Mouse (Mus musculus) WW6 (cell line): ENCODE data around the gene Pdia6.

ENCODE experiments used
- DNase-seq: peaks from one replicate; pipeline ENCODE4 v3.0.0-alpha.2; 2013; ENCODE audit warnings: low read depth, low spot score

Pdia6 gene

DNA sequence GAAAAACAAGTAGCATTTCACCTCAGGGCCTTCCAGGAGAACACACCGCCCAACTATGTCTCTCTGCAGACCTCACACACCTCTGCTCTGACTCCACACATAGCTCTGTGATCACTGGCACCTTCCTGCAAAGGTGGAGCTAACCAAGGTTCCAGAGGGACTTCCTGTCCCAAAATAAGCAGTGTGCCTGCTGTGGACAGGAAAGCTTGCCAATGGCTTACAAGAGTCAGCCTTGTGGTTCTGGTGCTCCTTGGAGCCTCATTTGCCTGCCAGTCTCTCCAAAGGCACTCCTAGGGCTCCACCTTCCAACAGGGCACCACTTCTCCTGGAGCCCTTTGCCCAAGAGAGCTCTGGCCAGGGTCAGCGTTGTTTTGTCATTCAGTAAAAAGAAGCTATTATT, 1.5 kb upstream of the Pdia6 start:
- no peak for DNase-seq

DNA sequence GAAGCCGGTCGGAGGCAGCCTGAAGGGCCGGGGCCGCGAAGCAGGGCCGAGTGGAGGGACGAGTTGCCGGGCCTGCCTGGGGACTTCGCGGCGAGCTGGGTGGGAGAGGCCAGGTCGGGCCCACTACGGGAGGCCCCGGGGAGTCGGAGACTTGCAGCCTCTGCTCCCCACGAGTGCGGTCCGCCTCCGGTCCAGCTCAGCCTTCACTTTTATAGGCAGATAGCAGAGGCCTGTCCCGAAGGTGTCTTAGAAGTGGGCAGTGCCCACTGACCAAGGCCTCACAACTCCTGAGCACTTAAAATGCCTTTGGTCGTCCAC, 287 bp downstream of the Pdia6 start:
- DNase-seq, result no peak

DNA sequence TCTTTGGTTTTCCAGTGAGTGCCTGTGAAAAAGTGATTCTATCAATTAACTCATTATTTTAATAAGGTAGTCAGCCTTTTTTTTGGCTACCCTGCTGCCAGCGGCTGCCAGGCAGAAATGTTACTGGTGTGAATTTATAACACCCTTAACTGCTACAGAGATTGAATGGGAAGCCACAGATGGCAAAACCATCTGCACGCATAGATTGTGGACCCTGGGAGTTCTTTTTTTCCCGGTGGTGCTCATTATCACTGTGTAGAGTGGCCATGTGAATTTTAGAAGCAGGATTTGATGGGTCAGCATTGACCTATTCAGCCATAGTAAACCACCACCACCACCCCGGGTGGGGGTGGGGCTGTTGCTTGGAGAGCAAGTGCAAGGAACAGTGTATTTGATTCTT, 971 bp downstream of the Pdia6 start:
- no peak for DNase-seq

DNA sequence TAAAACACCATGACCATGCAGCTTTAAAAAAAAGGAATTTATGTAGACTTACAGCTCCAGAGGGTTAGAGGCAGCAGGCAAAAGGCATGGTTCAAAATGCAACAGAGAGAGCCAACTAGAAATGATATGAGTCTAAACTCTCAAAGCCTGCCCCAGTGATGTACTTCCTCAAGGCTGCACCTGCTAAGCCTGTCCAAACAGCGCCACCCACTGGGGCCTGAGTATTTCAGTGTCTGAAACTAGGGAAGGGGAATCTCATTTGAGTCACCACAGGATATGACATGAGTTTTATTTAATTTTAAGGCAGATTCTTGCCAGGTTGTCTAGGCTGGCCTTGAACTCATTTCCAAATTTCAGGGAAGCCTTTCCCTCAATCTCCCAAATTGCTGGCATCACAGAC, 4.9 kb downstream of the Pdia6 start:
- no peak for DNase-seq

DNA sequence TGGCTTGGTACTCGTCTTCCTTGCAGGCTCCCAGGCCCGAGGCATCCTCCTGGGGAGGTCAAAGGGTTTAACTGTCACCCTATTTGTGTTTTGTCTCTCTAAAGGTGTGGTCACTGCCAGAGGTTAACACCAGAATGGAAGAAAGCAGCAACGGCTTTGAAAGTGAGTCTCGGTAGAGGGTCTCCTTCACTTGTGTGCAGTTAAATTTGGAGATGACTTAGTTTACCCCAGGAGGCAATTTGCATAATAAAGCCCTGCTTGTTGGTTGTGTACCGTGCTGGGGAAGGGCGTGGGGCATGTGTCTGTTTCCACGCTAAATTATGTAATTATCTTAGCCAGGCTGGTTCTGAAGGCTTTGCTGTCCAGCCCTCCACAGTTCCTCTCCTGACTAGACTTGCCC, 7.5 kb downstream of the Pdia6 start:
- no peak for DNase-seq

DNA sequence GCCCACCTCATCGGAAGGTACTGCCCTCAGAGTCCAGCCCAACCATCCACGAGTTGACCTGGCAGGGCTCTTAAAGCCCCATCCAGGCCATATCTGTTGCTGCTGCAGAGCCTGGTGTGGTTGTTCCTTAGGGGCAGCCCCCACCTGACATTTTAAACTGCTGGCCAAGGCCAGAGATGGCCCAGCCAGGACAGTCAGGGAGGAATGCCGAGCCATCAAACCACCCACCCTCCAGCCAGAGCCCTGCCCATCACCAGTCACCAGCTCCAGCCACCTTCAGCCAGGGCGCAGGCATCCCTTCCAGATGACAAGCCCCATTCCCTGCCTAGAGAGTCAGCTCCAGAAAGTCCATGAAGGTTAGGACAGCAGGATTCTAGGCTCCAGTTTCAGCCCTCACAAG, 22.2 kb downstream of the Pdia6 start:
- no peak for DNase-seq

DNA sequence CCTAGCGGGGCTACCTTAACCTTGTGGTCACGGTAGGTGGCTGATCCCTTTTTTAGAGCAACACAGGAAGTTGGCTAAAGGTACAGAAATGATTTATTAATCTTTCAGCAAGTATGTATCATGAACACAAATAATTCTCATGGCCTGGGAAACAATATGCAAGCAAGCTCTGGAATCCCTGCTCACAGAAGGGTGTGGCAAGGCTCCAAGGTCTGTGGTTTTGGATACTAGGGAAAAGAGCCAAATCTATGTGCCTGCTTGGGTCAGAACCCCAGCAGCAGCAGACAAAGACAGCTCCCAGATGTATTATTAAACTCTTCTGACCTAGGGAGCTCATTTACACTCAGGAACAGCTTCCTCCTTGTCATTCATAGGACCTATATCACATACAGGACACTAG, 22.7 kb downstream of the Pdia6 start:
- DNase-seq, result no peak

DNA sequence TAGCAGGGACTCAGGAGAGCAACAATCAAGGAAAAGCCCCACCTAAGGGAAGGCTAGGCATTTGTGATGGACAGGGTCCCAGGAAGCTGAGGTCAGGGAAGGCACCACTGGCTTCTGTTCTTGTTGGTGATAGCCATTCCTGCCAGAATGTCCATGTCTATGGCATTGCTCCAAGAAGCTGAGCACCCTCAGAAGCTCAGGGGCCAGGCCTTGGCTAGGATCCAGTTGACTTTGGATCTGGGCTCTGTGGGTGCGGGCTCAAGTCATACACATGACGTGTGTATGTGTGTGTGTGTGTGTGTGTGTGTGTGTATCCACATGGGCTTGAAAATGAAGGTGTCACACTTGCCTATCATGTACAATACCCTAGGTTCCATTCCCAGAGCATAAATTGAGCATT, 23.6 kb downstream of the Pdia6 start:
- DNase-seq, result no peak

DNA sequence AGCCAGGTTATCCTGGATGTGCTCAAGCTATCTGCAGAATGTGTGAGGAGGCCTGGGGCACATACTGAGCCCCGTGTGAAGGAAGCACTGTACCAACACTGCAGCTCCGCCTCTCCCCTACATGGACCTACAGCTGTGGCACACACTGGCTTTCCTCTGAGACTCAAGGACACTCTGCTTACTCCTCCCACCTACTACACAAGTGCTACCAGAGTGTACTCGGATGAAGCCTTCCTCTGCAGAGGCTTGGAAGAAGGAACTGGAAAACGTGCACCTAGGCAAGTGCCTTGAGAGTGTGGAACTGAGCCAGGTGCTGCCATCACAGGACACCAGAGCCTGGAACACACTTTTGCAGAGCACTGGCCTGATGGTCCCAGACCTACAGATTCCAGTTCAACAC, 24.2 kb downstream of the Pdia6 start:
- DNase-seq, result no peak

DNA sequence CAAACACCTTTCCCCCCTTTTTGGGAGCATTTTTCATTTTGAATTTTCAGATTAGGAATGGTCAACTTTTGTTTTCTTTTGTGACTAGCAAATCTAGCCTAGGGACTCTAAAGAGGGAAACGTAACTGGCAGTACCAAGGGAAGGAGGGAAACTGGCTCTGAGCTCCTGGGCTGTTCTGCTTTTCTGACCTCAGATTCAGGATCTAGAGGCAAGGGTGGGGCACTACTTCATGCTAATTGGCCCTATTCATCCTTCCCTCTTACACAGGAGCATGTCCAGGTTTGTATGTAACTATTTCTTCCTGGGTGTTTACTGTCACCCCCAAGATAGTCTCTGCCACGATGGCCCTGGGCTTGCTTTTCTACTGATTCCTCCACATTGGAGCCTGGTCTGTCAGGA, 30.6 kb downstream of the Pdia6 start:
- DNase-seq, result no peak

DNA sequence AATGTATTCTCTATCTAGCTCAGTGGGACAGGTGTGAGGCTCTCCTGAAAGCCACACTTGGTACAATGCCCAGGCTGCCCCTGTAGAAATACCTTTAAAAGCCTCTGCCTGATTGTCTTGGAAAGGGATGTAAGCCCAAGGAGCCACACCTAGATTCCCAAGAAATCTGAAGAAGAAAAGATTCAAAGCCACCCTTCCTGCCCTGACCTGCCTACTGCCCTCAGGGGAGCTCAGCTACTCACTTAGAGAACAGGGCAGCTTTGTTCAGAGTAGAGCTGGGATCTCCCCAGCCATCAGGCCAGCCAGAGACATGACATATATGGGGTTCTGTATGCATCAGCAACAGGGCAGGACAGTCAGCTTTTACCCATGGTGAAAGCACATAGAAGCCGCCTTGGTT, 33.6 kb downstream of the Pdia6 start:
- no peak for DNase-seq

DNA sequence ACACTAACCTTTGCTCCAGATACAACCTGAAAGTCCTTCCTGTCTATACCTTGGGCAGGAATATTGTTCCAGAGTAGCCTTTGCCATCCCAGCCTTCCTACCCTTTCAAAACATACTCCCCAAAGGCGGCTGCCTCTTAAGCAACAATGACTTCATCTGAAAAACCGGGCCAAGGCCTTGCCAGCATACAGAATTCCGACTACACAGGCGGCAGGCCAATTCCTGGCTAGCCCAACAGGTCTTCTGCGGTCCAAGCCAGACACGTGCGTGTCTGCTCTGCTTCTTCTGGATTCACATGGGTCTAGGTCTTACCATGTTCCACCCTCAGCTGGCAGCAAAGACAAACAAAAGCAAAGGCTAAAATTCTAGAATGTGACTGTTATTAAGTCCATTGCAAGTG, 39.1 kb downstream of the Pdia6 start:
- no peak for DNase-seq

DNA sequence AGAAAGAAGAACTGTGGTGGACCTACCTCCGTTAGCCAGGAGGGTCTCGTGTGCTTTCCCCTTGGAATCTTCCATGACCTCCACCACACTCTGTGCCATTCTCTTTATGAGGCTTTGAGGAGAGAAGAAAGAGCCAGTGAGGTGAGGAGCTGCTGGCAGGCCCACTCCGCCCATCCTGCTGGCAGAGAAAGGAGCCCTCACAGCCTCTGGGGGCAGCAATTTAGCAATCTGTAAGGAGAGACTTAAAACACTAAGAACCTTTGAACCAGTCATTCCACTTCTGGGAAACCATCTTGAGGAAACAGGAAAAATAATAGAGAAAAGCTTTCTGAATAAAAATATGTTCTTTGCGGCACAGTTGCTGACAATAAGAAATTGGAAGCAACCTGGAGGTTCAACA, 41.9 kb downstream of the Pdia6 start:
- DNase-seq, result no peak

DNA sequence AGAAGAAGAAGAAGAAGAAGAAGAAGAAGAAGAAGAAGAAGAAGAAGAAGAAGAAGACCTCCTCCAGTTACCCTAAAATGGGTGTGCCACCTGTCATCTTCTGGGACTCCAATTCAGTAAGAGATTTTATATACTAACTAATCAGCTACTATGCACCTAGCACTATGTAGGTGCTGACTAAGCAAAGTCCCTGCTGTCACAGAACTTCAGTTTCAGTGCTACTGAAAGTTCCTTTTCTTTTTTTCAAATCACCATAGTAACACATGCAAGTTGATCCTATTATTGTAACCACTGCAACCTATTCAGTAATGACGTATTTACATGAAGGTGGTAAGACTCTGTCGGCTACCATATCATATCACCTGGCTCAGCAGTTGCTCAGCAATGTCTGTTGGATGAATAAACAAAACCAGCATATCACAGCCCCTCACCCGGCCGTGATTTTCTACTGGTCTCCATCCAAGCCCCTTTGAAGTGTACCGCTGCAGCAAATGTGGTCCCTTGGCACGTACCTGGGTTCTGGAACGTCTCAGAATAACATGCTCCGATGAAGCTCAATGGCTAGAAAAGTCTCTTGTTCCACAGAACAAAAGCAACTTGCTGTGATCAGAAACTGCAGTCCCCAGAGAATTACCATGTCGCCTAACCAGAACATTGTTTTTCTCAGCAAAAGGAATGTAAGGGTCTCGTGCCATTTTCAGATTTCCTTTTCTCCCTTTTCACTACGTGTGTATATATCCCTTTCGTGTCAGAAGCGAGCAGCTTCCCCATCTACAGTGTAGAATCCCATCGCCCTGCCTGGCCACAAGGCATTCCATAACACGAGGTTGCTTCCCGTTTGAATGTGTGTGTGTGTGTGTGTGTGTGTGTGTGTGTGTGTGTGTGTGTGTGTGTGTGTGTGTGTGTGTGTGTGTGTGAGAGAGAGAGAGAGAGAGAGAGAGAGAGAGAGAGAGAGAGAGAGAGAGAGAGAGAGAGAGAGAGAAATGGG, 44.8 kb downstream of the Pdia6 start:
- DNase-seq, result no peak

DNA sequence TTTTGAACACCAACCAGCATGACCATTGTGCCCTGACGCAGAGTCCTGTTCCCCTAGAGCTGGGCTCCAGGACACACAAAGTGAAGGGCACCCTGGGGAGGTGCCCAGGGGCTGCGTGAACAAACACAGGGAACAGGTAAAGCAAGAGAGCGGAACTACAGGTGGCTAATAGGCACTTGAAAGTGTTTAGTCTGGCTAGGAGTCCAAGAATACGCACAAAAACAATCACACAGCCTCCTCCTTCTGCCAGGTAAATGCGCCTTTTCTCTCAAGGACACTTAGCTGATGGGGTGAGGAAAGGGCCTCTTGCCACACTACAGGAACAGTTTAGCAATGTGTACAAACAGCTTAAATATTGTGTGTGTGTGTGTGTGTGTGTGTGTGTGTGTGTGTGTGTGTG, 49.8 kb downstream of the Pdia6 start:
- DNase-seq, result no peak

DNA sequence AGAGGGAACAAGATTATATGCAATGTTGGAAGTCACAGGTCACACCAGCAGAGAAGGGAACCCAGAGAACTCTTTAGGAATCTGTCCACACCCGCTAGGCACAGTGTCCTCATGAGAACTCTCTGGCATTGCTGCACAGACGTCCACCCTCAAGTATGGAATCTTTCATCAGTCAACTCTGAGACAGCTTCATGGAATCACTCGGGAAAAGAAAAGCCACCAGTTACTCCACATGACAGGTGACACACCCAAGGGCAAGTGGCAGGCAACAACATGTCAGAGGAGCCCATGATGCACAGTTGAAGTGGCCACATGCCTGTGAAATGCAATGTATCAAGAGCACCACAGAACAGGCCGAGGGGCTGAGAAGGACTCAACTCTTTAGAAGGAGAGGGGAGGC, 51.6 kb downstream of the Pdia6 start:
- no peak for DNase-seq

DNA sequence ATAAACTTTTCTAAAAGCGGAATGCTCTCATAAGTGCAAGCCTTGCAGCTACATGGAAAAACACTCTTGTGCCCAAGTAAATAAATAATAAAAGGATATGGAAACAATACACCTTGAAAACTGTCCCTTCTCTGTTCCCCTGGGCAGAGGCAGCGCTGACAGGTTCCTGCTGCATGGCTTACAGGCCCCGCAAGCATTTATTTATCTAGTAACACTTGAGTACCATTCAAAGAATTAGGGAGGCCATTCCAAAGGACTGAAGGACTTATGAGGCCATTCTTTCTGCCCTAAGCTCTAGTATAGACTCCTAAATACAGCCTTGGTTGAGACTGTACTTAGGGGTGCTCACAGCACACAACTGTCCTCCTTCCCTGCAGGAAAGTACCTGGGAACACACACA, 52.1 kb downstream of the Pdia6 start:
- no peak for DNase-seq

DNA sequence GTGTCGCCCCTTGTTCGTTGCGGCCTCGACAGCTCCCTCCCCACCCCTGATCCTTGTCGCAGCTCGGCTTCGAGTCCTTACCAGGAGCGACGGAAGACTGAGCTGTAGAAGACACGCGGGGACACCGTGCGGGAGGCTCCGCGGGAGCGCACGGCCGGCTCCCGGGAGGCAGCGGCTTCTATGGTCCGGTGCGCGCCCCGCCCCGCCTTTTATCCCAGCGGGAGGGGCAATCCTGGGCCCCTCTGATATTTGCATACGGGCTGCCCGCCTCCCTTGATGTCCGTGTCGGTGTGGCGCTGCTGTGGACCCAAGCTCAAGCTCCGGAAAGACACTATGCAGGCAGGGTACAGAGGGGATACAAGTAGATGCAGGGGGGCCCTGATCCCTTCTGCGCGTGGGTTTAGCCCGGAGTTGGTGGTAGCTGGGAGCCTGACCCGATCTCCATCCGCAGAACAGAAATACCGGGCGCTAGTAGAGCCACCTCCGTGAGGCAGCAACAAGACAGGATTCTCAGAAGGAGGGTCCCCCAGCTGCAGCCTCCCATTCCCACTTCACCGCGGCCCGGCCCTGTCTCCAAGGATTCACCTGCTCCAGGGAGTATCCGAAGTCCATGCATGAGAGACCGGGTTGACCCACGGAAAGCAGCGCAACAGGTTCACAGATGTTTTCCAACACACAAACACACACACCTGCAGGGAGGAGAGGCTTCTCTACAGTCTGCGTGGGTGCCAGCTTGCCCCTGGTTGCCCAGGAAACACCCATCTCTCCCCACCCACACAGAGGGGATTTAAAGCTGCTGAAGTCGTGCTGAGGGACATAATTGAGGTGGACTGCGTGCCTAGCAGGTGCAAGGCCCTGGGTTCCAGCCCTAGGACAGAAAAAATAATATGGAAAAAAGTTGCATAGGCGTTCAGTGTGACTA, 58.5 kb downstream of the Pdia6 start:
- no peak for DNase-seq

DNA sequence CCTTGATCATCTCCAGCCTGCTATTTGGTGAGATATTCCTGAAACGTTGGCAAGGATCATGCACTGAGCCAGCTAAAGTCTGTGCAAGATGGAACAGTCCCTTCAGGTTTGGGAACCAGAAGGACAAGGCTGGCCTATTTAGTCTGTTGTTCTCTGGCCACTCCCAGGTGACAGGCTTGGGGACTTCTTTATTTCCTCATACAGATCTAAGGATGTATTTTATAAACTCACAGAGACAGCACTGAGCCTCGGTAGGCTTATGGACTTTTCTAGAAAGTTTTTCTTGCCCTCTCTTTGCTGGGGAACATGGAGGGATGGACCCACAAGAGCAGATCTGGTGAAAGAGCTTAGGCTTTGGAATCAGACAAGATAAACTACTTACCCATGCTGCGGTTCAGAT, 62.9 kb downstream of the Pdia6 start, which contains the start of gene Atp6v1c2:
Gene Atp6v1c2 (minus strand): TSS at position 101 of the 400 bp plus-strand sequence.
- DNase-seq, result no peak

DNA sequence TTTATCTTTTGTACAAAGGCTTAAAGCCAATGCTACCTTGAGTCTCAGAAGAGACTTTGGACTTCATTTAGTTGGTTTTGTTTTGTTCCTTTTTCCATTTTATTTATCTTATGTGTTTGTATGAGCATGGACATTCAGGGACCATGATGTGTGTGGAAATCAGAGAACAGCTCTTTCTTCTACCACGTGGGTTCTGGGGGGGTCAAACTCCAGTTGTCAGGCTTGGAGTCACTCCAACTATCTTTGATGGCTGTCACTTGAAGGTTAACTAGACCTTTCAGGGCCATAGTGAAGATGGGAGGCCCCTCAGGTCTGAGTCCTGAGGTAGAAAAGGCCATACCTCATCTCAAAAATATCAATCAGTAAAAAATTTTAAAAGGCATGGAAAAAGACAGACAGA, 67.1 kb downstream of the Pdia6 start:
- DNase-seq, result no peak
